Mouse (Mus musculus) regulatory T cell (primary cell): ENCODE measurements around the gene Rnf26.
"Not testable (repeated sequence)": the region's sequence is repeated elsewhere in the genome, so short reads cannot be mapped to it uniquely, and the experiment has no call there.

Experiments used
- in situ Hi-C: fragments of 300-600 bp; cut with MboI, MseI; formaldehyde crosslinking; loops from one replicate; pipeline ENCODE4 v1.15.1; 2025; ENCODE audit warnings: high pct_unique_total_duplicates

Rnf26 gene

DNA sequence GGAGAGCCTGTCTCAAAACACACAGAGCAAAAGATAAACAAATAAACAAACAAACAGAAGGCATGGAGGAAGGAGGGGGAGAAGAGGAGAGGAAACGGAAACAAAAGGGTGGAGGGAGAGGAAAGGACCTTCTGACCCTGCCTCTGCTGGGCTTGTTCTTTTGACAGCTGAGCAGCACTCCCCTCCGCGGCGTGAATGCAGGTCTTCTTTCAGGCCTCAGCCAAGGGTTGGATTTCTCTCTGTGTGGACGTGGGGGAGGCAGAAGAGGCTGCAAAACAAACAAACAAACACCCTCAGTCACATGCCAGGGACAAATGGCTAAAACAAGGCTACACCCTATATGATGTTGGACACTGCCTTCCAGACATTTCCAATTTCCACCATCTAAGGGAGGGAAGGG lies 11.7 kb upstream of the Rnf26 start:
- in situ Hi-C loops: no loop called here

DNA sequence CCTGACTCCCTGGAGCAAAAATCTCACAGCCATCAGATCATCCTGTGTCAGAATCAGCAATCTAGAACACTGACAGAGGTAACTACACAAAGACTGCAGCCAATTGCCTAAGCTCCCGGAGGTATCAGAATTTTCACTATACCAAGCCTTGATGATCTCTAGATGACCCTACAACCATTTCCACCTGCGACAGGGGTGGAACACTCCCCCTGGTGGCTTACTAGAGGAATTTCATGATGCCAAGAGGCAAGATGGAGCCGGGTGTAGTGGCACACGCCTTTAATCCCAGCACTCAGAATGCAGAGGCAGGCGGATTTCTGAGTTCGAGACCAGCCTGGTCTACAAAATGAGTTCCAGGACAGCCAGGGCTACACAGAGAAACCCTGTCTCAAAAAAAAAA lies 11.0 kb upstream of the Rnf26 start:
- in situ Hi-C loops: no loop called here

DNA sequence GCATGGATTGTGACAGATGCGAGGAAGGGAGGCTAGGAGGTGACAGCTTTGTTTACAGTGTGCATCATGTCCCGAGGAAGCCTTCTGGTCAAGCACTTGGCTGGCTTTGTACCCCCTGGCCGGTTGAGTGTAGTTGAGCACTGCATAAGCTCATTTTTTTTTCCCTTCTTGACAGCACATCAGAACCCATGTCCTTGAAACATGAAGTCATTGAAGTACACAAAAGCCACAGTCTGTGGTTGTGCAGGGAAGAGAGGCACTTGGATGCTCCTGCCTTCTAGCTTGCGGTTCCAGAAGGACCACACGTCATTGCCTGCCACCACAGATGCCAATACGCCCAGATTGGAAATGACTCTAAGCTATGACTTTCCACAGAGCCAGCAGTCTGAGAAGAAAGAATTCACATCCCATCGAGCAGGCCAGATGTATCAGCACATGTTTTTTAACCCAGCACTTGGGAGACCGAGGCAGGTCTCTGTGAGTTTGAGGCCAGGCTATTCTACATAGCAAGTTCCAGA lies 6.7 kb upstream of the Rnf26 start:
- in situ Hi-C loops: no loop called here

DNA sequence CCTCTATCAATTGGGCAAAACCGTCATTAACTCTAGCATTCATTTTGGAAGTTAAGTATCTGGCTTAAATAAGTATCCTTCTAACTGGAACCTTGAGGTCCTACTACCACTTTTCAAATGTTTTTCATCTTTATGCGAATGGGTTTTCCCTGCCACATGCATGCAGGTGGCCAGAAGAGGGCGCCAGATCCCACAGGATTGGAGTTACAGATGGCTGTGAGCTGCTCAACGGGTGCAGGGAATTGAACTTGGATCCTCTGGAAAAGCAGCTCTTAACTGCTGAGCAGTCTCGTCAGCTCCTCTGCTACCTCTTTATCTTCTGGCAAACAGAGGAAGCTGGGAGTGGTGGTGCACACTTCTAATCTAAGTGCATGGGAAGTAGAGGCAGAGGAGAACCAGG lies 5.7 kb upstream of the Rnf26 start:
- in situ Hi-C loops: no loop called here

DNA sequence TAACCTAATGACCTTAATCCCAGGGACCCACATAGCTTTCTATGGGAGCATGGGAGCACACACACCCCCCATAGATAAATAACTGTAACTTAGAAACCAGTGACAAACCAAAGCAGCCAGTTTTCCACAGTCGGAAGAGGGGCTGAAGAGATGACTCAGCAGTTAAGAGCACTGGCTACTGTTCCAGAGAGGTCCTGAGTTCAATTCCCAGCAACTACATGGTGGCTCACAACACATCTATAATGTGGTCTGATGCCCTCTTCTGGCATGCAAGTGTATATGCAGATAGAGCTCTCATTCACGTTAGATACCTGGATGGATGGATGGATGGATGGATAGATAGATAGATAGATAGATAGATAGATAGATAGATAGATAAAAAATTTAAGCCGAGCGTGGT lies 2.9 kb upstream of the Rnf26 start:
- in situ Hi-C loops: no loop called here

DNA sequence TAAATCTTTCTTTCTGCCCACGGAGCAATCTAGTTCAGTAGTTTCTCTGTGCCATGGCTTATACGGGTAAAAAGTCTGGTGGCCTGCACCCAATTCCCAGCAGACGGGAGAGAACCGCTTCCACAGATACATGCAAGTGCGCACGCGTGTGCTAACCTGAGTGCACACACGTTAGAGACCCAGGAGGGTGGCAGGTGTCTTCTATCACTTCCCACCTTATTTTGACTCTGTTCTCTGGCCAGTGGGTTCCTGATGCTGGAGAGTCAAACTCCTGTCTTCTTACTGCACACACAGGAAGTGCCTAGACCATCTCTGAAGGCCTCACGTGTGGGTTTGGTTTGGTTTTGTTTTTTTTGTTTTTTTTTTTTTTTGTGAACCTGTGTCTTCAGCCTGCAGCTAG lies 2.3 kb upstream of the Rnf26 start:
- in situ Hi-C loops: no loop called here

DNA sequence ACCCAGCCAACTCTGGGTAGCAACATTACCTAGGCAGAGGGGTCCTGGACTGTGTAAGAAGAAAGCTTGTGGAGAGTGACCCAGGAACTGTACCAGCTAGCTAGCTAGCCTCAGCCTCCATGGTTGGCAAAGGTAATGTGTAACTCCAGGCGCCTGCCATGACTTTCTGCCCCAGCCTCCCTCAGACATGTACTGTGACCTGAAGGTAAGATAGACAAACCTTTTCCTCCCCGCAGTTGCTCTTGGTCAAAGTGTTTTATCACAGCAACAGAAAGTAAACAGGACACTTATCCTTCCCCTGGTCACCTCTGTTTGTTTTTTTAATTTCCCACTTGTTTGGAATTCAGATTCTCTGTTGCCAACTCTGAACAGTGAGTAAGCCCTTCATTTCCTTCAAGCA lies 1.1 kb upstream of the Rnf26 start:
- in situ Hi-C loops: no loop called here

DNA sequence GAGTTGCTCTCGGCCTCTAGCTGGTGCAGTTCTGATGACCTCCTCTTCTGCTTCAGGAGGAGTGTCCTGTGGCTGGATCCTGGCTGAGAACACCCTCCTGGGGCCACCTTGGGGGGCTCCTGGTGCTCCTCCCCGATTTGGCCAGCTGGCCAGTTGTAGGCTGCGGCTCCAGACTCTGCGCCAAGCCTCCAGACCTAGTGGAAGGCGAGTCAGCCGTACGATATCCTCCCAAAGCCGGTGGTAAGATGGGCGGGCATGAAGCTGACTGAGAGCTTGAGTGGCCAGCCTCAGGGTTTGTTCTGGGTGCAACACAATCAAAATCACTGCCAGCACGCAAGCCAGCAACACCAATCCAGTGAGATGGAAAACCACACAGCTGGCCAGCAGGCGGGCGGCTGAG lies 1.4 kb downstream of the Rnf26 start:
- in situ Hi-C loops: not testable (repeated sequence)

DNA sequence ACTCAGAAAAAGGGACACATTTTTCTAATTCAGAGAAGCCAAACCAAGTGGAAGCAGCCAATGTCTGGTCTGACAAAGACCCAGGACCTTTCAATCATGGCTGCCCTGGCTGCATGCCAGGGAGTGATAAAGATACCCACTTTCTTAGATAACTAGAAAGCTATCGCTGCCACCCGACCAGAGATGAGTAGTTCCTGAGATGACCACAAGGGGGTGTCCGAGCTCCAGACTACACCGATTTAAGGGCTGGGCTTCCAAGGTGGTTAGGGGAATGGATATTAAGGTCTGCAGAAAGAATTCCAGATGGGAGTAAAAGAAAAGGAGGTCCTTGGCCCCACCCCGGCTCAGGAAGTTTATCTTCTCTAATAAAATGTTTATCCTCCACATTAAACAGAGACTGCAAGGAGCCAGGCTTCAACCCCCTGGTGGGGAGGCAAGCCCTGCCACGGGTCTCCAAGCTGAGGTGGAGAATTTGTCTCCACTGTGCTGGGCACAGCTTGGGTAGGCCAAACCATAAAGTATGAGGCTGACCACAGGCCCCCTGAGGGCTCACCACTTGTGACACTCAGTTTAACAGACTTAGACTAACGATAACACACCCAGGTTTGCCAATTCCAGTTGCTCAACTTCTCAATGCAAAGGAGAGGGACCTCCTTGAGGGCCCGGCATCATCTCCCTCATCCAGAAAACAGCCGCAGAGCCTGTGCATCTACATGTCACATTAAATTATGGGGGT lies 3.8 kb downstream of the Rnf26 start:
- in situ Hi-C loops: no loop called here

DNA sequence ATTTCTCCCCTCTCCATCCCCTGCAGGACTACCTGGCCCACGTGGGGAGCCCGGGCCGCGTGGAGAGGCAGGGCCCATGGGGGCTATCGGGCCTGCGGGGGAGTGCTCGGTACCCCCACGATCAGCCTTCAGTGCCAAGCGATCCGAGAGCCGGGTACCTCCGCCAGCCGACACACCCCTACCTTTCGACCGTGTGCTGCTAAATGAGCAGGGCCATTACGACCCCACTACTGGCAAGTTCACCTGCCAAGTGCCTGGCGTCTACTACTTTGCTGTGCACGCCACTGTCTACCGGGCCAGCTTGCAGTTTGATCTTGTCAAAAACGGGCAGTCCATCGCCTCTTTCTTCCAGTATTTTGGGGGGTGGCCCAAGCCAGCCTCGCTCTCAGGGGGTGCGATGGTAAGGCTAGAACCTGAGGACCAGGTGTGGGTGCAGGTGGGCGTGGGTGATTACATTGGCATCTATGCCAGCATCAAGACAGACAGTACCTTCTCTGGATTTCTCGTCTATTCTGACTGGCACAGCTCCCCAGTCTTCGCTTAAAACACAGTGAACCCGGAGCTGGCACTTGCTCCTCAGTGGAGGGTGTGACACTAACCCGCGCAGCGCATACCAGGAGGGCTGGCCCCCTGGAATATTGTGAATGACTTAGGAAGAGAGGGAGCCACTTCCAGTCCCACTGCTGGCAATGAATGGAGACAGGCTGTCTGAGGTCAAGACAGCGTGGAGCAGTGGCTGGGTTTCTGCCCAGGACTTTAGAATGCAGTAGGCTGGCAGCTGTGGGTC lies 4.9 kb downstream of the Rnf26 start:
- in situ Hi-C loops: no loop called here

DNA sequence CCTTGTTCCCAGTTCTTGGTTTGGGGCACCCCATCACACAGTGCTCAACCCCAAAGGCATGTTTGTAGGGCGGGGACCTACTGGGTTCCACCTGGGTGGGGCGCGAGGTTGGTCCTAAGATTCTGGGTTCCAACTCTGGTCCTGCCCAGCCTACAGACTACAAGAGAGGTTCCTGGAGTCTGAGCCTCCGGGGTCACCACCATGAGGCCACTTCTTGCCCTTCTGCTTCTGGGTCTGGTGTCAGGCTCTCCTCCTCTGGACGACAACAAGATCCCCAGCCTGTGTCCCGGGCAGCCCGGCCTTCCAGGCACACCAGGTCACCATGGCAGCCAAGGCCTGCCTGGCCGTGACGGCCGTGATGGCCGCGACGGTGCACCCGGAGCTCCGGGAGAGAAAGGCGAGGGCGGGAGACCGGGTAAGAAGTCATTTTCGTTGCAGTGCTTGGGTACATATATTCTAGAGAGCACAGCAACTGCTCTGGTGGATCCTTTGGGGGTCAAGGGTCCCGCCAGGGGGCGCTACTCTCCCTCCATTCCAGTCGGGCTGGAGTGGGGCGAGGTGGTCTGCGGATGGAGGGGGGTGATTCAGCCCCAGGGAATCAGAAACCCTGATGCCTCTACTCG lies 5.6 kb downstream of the Rnf26 start:
- in situ Hi-C loops: no loop called here

DNA sequence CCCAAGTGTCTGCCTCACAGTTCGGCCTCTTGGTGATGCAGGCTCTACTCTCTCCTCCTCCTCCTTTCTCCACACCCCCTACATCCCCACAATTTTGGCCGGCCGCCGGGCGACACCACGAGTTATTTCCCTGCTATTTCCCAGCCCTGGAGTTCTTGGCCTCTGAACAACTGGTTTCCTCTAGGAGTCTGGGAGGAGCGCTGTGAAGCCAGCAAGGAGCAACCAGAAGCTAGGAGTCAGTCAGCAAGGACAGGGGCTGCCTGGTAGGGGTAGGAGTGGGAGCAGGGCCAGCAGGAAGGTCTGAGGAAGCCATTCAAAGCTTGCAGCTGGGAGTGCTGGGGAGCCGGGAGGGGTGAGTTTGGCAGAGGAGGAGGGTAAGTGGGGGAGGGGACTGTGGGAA lies 6.2 kb downstream of the Rnf26 start, which contains the start of gene C1qtnf5:
TSS of gene C1qtnf5 (plus strand) at position 136 of the 400 bp plus-strand sequence.
- in situ Hi-C loops: no loop called here

DNA sequence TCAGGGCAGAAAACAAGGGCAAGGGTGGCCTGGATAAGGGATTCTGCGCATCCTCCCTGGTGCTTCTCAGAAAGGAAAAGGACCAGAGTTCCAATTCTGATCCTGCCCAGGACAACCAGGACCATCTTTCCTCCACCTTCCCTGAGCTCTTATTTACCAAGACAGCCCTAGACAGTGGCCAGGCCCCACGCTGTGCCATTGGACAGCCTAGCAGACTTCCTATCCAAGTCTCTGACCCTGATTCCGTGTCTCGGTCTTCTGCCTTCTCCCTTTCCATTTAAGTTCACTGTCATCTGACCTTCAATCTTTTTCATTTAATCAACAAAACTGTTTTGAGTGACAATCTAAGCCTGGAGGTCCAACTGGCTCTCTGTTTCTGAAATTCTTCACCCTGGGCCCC lies 6.7 kb downstream of the Rnf26 start:
- in situ Hi-C loops: no loop called here

DNA sequence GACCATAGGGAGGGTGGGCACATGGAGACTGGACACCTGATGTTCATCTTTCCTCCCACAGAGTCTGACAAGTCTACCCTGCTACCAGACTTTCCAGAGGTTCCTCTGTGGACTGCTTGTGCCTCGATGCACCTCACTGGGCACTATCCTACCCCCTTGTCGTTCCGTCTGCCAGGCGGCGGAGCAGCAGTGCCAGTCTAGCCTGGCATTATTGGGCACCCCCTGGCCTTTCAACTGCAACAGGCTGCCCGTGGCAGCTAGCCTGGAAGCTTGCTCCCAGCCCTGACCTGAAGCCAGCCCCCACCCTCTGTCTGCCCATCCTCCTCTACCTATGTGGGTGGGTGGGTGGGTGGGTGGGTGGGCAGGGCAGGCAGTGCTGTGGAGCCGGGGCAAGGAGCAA lies 7.1 kb downstream of the Rnf26 start:
- in situ Hi-C loops: no loop called here

DNA sequence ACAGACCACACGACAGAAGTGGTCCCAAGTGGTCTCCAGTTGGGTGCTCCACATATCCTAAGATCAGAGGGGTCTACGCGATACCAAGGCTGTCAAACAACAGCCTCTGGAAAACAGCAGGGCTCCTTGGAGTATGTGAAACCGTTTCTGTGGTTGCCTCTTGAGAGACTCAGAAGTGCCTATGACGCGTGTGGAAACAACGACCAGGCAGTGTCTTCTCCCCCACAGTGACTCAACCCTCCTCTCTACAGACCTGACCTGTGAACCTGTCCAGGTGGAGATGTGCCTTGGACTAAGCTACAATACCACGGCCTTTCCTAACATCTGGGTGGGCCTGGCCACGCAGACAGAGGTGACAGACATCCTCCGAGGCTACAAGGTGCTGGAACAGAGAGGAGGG lies 7.5 kb downstream of the Rnf26 start:
- in situ Hi-C loops: no loop called here

DNA sequence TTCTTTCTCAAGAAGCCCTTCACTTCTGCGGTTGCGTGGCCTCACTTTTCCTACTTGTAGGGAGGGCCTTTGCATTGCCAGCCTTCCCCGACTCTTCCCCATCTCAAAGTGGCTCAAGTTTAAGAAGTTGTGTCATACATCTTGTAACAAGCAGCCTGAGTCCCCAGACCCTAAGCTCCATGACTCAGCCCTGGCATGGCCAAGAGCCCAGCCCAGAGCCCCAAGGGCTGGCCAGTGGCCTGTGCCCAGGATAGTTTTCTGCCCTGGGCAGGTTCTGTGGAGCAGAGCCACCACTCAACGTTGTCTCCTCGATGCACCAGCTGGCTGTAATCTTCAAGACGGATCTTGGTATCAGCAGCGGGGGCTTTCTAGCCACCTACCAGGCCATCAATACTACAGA lies 8.4 kb downstream of the Rnf26 start:
- in situ Hi-C loops: no loop called here

DNA sequence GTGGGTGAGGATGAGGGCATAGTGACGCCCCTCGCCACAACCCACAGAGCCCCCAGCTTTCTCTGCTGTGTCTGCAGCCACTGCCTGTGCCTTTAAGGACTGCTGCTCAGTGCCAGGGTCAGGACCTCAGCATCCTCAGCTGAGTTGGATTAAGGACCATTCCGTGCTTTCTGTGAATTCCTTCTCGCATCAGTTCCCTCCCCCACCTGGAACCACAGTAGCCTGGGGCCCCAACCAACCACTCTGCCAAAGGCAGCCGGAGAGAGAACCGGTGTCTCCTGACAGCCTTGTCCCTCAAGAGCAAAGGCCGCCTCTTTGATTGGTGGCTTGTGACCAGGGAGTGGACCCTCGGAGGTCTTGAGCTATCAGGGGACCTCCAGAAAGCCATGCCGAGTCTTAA lies 11.8 kb downstream of the Rnf26 start, which contains the start of gene Mfrp:
TSS of gene Mfrp (plus strand) at position 240 of the 400 bp plus-strand sequence.
- in situ Hi-C loops: no loop called here

DNA sequence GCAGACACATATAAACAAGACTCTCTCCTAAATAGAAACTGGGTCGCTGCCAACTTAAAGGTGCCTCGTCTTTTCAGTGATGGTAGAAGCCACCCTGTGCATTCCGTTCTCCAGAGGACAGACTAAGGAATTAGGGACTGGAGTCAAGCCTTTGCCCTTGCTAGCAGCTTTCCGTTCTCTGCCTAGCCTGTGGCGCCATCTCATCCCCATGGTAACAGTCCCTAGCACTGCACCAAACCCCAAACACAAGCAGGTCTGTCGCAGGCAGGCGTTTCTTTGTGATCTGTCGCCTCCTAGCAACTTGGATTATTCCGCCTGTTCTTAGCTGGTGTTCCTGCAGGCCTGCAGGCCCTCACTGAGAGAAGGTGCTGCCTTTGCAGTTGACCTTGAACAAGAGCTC lies 16.8 kb downstream of the Rnf26 start:
- in situ Hi-C loops: loop anchor here (25.0 kb wide), 1 partner anchor 559 kb away; no protein-coding TSS in a partner anchor

DNA sequence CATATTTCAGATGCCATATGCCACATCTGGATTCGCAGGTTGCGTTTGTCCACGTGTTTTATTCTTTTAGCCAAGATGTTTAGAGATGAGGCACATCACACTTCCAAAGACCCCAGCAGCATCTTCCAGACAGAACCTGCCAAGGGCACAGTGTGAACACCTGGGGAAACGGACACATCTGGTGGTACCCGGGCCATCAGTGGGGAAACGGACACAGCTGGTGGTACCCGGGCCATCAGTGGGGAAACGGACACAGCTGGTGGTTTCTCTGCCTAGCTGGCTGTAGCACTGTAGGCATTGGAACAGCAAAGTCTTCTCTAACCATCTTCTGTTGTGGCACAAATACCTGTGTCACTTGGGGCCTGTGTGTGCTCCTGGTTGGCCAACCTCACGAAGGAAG lies 17.5 kb downstream of the Rnf26 start:
- in situ Hi-C loops: loop anchor here (25.0 kb wide), 1 partner anchor 558 kb away; no protein-coding TSS in a partner anchor

DNA sequence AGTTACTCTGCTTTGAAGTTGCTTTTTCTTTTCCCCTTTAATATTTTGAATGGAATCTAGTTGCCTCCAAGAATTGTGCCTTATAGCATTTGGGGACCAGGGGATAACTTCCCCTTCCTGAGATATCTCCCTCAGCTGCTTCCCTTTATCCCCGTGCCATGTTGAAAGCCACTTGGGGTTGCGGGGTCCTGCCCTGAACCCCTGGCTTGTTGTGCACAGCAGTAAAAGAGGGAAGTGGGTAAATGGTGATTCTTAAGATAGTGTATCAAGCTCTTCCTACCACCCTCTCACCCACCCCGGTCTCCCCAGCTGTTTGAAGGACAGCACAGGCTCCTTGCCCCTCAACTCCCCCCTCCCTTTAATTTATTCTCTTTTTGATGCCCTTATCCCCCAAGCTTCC lies 18.6 kb downstream of the Rnf26 start:
- in situ Hi-C loops: loop anchor here (25.0 kb wide), 1 partner anchor 557 kb away; no protein-coding TSS in a partner anchor

DNA sequence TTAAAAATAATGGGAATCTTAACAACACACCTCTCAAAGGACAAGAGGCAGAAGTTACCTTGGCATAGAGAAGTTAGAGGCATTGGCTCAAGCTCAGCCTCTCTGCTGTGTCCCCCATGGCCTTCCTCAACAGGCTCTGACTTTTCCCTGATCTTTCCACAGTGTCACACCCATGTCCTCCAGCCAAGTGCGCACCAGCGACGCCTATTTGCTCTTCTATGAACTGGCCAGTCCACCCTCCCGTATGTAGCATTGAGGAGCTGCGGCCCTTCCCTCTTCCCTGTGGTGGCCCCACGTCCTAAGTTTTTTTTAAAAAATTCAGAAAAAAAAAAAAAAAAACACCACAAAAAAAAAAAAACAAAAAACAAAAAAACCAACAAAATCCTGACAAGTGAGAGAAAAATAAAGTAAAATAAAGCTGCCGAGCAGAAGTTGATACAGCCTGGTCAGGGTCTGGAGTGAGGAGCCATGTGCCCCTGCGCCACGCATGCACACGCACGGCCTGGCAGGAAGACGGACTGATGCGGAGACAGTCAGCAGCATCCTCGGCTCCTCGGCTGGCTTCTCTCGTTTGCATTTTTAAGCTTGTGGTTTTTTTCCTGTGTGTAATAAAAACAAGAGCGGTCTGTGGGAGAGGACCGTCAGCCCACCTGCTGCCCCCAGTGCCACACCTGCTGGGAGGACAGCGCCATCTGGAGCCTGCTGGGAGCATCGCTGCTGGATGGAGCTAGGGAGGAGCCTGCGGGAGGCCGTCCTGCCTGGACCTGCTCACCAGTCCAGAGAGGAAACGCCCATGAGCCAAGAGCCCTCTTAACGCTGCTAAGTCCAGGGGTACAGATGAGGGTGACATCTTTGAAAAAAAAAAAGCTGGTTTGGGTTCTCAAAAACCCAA lies 19.5 kb downstream of the Rnf26 start:
- in situ Hi-C loops: loop anchor here (25.0 kb wide), 1 partner anchor 557 kb away; no protein-coding TSS in a partner anchor
